Mouse (Mus musculus): ENCODE results near the gene Gbp10. TPM values are rescaled to one million over a fixed set of nuclear protein-coding genes. Genes with fewer than 3 reads are reported as not detected.
"Not testable (repeated sequence)": the region's sequence is repeated elsewhere in the genome, so short reads cannot be mapped to it uniquely, and the experiment has no call there.

Gbp10 gene
- not detected for total RNA-seq (2021)
- long read RNA-seq, experiment 1 = 0 reads
- long read RNA-seq, experiment 2 = 0 reads

DNA sequence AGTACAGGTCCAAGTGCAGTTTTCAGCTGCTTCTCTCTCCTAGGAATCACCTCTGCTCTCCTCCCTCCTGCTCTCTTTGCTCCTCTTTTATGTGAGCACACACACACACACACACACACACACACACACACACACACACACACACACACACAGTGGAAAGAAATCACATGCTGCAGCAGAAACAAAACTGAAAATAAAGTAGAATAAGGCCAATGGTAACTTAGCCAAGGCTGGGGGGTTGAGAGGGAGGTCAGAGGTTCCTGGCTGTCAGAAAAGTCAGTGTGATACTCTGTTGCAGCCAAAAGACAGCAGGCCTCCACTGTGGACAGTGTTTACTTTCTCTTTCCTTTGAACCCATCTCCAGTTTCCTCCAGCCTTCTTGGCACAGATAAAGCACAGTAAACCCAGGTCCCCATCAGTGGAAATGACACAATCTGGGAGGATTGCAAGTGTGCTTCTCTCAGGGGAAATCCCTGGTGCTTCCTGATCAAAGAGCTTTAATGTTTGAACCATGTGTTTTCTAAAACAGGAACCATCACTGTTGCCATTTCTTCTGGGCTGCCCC is at the start of gene Gbp10:
TSS of gene Gbp10 (minus strand) at position 51 of the 565 bp plus-strand sequence.
- H3K27ac ChIP-seq; DNase-seq (ENCODE audit: extremely low spot score in 1 of 2, low spot score in 2 of 2); intact Hi-C loops (cut with DNase I); H3K4me3 ChIP-seq: not testable (repeated sequence)

DNA sequence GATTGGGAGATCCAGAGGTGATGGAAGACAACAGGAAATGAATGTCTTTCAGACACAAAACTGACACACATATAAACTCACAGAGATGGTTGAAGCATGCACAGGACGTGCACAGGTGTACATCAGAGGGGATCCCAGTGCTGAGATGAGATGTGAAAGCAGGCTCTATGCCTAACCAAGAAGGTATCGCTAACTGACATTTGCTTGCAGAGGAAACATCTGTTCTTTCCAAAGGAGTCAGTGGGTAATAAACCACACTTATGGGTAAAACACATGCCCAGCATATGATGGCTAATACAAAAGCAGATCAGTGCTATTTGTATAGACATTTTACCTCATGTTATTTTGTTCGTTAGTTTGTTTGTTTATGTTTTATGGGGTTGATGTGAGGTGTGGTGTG is 21.3 kb upstream of the Gbp10 start:
- intact Hi-C loops (cut with DNase I) = loop anchor here (5.0 kb wide), 1 partner anchor 53 kb away; no protein-coding TSS in a partner anchor
- not testable (repeated sequence) for H3K27ac ChIP-seq; DNase-seq (ENCODE audit: extremely low spot score in 1 of 2, low spot score in 2 of 2); H3K4me3 ChIP-seq

DNA sequence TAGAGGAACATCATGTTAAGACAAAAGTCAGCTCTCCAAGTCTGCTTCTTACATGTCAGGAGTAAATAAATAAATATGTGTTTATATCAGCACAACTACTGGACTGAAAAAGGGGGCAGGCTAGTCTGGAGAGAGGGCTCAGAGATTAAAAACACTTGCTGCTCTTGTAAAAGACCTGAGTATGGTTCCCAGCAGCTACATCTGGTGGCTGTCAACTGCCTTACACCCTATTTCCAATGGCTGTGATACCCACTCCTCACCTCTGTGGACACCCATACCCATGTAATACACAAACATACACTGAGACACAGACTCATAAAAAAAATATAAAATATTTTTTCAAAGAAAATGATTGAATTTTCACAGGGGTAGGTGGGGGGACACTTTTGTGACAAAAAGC is 13.2 kb upstream of the Gbp10 start:
- intact Hi-C loops (cut with DNase I) = no loop called here

DNA sequence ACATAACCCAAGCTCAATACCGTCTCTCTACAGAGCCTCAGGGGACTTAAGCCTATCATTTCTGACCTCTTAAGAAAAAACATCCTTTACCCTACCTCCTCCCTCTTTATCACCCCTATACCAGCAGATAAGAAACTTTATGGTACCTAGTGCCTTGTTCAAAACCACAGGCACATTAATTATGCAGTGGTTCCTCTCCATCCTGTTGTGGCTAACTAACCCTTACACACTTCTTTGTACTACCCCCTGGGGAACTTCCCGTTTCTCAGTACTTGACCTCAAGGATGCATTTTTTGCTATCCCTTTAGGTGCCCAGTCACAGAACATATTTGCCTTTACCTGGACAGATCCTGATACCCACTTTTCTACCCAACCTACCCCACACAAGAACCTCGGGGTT is 5.4 kb upstream of the Gbp10 start:
- intact Hi-C loops (cut with DNase I); H3K4me3 ChIP-seq; H3K27ac ChIP-seq; DNase-seq (ENCODE audit: extremely low spot score in 1 of 2, low spot score in 2 of 2): not testable (repeated sequence)

More for the DNA sequence above, 13.2 kb upstream of the Gbp10 start:
- no peak for TF ChIP-seq CTCF (IDR thresholded peaks at IDR 0.05)
- DNase-seq (ENCODE audit: extremely low spot score in 1 of 2, low spot score in 2 of 2) = no peak
- H3K4me3 ChIP-seq = no peak overlapping the region
- H3K27ac ChIP-seq = no peak overlapping the region

DNA sequence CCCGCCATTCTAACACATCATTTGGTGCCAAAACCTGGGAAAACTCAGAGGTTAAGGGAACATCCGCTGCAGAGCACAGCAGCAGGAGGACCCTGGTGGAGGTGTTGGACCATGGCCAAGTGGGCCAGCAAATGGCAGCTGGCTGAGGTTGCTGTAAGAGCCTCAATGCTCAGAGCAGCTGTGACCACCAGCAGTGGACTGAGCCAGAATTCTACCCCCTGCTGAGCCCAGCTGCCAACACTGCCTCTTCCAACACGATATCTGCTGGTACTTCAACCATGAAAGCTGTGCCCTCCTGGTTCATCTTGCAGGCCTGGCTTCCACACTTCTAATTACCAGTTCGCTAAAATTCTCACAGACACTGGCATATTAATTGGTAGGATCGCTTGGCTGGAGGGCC is 1.6 kb upstream of the Gbp10 start:
- DNase-seq (ENCODE audit: extremely low spot score in 1 of 2, low spot score in 2 of 2); H3K27ac ChIP-seq; intact Hi-C loops (cut with DNase I); H3K4me3 ChIP-seq: not testable (repeated sequence)

DNA sequence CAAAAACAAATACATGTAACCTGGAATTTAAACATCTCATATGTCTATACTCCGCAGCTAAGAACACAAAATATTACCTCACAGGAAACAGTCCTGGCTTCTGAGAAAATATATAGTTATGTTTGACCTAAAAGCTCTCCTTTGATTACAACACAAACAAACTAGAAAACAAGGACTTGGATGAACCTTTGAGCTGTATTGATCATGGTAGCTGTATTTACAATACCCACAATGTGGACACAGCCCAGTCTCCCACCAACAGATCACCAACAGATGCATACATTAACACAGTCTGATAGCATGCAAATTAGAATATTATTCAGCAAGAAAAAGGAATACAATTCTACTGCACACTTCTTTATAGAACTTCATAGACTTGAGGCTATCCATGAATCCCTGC is 931 bp downstream of the Gbp10 start:
- intact Hi-C loops (cut with DNase I); DNase-seq (ENCODE audit: extremely low spot score in 1 of 2, low spot score in 2 of 2); H3K27ac ChIP-seq; H3K4me3 ChIP-seq: not testable (repeated sequence)

DNA sequence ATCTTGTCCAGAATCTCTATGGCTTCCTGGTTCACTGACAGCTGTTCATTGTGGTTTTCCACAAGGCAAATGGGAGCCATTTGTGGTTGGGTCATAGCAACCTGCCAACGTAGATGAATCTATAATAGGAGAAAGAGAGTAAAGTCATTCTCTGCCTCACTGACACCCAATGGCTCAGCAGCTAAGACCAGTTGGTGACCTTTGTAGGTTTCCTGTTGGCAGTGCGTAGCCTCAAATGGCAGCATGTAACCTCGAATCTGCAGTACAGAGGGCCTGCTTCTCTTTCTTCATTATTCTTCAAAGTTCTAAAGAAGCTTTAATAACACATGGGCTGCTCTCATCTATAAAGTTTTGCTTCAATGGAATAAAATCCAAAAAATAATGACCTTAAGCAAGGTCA is 3.3 kb downstream of the Gbp10 start:
- DNase-seq (ENCODE audit: extremely low spot score in 1 of 2, low spot score in 2 of 2); H3K4me3 ChIP-seq; intact Hi-C loops (cut with DNase I); H3K27ac ChIP-seq: not testable (repeated sequence)

DNA sequence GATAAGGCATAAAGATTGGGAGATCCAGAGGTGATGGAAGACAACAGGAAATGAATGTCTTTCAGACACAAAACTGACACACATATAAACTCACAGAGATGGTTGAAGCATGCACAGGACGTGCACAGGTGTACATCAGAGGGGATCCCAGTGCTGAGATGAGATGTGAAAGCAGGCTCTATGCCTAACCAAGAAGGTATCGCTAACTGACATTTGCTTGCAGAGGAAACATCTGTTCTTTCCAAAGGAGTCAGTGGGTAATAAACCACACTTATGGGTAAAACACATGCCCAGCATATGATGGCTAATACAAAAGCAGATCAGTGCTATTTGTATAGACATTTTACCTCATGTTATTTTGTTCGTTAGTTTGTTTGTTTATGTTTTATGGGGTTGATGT is 30.4 kb downstream of the Gbp10 start:
- not testable (repeated sequence) for H3K27ac ChIP-seq; H3K4me3 ChIP-seq; DNase-seq (ENCODE audit: extremely low spot score in 1 of 2, low spot score in 2 of 2)
- intact Hi-C loops (cut with DNase I) = loop anchor here (5.0 kb wide), 1 partner anchor 53 kb away; no protein-coding TSS in a partner anchor

DNA sequence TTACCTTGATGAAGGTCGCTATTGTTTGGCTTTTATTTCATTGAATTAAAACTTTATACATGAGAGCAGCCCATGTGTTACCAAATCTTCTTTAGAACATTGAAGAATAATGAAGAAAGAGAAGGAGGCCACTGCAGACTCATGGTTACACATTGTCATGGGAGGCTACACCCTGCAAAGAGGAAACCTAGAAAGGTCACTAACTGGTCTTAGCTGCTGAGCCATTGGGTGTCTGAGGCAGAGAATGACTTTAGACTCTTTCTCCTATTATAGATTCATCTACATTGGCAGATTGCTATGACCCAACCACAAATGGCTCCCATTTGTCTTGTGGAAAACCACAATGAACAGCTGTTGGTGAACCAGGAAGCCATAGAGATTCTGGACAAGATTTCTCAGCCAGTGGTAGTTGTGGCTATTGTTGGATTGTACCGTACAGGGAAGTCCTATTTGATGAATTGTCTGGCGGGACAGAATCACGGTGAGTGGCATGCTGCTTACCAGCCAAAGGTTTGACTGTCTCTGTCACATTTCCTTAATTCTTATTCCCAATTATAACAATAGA is 38.5 kb downstream of the Gbp10 start:
- intact Hi-C loops (cut with DNase I) = not testable (repeated sequence)

DNA sequence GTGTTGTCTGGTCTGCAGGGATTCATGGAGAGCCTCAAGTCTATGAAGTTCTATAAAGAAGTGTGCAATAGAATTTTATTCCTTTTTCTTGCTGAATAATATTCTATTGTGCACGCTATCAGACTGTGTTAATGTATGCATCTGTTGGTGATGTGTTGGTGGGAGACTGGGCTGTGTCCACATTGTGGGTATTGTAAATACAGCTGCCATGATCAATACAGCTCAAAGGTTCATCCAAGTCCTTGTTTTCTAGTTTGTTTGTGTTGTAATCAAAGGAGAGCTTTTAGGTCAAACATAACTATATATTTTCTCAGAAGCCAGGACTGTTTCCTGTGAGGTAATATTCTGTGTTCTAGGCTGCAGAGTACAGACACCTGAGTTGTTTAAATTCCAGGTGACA is 40.2 kb downstream of the Gbp10 start:
- intact Hi-C loops (cut with DNase I) = not testable (repeated sequence)

More for the DNA sequence above, 38.5 kb downstream of the Gbp10 start:
- DNase-seq (ENCODE audit: extremely low spot score in 1 of 2, low spot score in 2 of 2); H3K4me3 ChIP-seq; H3K27ac ChIP-seq: not testable (repeated sequence)

DNA sequence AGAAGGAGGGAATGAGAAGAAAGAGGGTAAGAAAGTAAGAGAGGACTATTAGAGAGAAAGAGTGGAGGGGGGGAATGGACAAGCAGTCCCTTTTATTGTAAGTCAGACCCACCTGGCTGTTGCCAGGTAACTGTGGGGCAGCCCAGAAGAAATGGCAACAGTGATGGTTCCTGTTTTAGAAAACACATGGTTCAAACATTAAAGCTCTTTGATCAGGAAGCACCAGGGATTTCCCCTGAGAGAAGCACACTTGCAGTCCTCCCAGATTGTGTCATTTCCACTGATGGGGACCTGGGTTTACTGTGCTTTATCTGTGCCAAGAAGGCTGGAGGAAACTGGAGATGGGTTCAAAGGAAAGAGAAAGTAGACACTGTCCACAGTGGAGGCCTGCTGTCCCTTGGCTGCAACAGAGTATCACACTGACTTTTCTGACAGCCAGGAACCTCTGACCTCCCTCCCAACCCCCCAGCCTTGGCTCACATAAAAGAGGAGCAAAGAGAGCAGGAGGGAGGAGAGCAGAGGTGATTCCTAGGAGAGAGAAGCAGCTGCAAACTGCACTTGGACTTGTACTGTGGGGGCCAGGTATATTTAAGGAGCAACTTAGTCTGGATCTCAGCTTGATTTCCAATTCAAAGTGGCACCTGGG is 41.3 kb downstream of the Gbp10 start:
- H3K27ac ChIP-seq; intact Hi-C loops (cut with DNase I); DNase-seq (ENCODE audit: extremely low spot score in 1 of 2, low spot score in 2 of 2); H3K4me3 ChIP-seq: not testable (repeated sequence)

More for the DNA sequence above, 40.2 kb downstream of the Gbp10 start:
- H3K27ac ChIP-seq; H3K4me3 ChIP-seq; DNase-seq (ENCODE audit: extremely low spot score in 1 of 2, low spot score in 2 of 2): not testable (repeated sequence)

DNA sequence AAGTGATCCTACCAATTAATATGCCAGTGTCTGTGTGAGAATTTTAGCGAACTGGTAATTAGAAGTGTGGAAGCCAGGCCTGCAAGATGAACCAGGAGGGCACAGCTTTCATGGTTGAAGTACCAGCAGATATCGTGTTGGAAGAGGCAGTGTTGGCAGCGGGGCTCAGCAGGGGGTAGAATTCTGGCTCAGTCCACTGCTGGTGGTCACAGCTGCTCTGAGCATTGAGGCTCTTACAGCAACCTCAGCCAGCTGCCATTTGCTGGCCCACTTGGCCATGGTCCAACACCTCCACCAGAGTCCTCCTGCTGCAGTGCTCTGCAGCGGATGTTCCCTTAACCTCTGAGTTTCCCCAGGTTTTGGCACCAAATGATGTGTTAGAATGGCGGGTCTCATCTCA is 43.0 kb downstream of the Gbp10 start:
- H3K4me3 ChIP-seq; DNase-seq (ENCODE audit: extremely low spot score in 1 of 2, low spot score in 2 of 2); intact Hi-C loops (cut with DNase I); H3K27ac ChIP-seq: not testable (repeated sequence)

DNA sequence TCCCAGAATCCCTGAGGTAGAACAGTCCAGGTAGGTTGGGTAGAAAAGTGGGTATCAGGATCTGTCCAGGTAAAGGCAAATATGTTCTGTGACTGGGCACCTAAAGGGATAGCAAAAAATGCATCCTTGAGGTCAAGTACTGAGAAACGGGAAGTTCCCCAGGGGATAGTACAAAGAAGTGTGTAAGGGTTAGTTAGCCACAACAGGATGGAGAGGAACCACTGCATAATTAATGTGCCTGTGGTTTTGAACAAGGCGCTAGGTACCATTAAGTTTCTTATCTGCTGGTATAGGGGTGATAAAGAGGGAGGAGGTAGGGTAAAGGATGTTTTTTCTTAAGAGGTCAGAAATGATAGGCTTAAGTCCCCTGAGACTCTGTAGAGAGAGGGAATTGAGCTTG is 46.8 kb downstream of the Gbp10 start:
- H3K4me3 ChIP-seq; DNase-seq (ENCODE audit: extremely low spot score in 1 of 2, low spot score in 2 of 2); H3K27ac ChIP-seq; intact Hi-C loops (cut with DNase I): not testable (repeated sequence)

Data from left cerebral cortex, adult 2 months (tissue).